ENCODE assay signal across 19 mouse cellular contexts in genomic region chr9:121405088-121405681, GRCm38 (mm10).
DNase-seq lines count a peak whose midpoint lies in the region; ATAC-seq and TF ChIP-seq lines count a peak whose summit lies in the region.
"Had no signal": no experiment of that assay in that cellular context is flagged by ENCODE, and none has a peak within 500 bp of the region (broad histone marks: within the 10 kb centered on the region; RNA-seq: fewer than 3 reads in every experiment).

No protein-coding gene starts in this region.

- H3K27me3 ChIP-seq in hindbrain, embryonic 14.5 days (ENCODE audit: control insufficient read depth, insufficient read depth, low read length) = no peaks in the 10 kb centered on the region
- H3K27me3 ChIP-seq in midbrain, postnatal 0 days (ENCODE audit: insufficient read depth, low read length) = no peaks in the 10 kb centered on the region
- H3K27me3 ChIP-seq in embryonic facial prominence, embryonic 10.5 days (replicated peaks; ENCODE audit: low read depth, poor library complexity, severe bottlenecking) = no peaks in the 10 kb centered on the region
- H3K27me3 ChIP-seq: heart, embryonic 12.5 days; neural tube, embryonic 12.5 days had no signal

- no peak for ATAC-seq in hindbrain, embryonic 14.5 days (ENCODE audit: low FRiP score)
- ATAC-seq in midbrain, postnatal 0 days (ENCODE audit: low FRiP score) = no peak

- H3K4me2 ChIP-seq in hindbrain, embryonic 14.5 days (replicated peaks) = peak overlapping the region; percentile 56
- peak overlapping the region; percentile 69 for H3K4me2 ChIP-seq in midbrain, postnatal 0 days (ENCODE audit: low read depth, low read length, poor library complexity, severe bottlenecking)
- H3K4me2 ChIP-seq: heart, embryonic 12.5 days had no signal

- intact Hi-C loops in left cerebral cortex, adult 2 months (cut with DNase I) = no loop called here

- no peaks in the 10 kb centered on the region for H3K9me3 ChIP-seq in hindbrain, embryonic 14.5 days (ENCODE audit: control insufficient read depth, low read length)
- H3K9me3 ChIP-seq in midbrain, postnatal 0 days (ENCODE audit: low read length) = no peaks in the 10 kb centered on the region
- no peaks in the 10 kb centered on the region for H3K9me3 ChIP-seq in embryonic facial prominence, embryonic 10.5 days
- H3K9me3 ChIP-seq: heart, embryonic 12.5 days; limb, embryonic 10.5 days; neural tube, embryonic 12.5 days had no signal

- peak; percentile 47 for DNase-seq in adrenal gland, postnatal 10 days
- no peak for DNase-seq in adrenal gland, postnatal 4 days (ENCODE audit: low spot score in 2 of 2)
- no peak for DNase-seq in left cerebral cortex, adult 2 months (ENCODE audit: extremely low spot score in 1 of 2, low spot score in 2 of 2)
- DNase-seq in left cerebral cortex, adult 18-20 months (ENCODE audit: low spot score in 2 of 2) = no peak
- DNase-seq in hindbrain, embryonic 14.5 days (ENCODE audit: low spot score) = no peak
- DNase-seq in midbrain, postnatal 0 days (ENCODE audit: low spot score) = no peak
- DNase-seq in gastrocnemius, postnatal 25 days = no peak
- DNase-seq in embryonic facial prominence, embryonic 10.5 days (ENCODE audit: low spot score) = no peak
- DNase-seq: cerebellum, adult 11 months; gastrocnemius, postnatal 14 days; heart, postnatal 4 days; kidney, postnatal 4 days; layer of hippocampus, postnatal 36 days; retina, postnatal 1 day; spleen, adult 18-20 months; thymus, postnatal 25 days had no signal

- 98% methylated on average over 8 of the region's 8 CpGs for WGBS in hindbrain, embryonic 14.5 days
- WGBS in midbrain, postnatal 0 days = 97% methylated on average over 8 of the region's 8 CpGs
- 94% methylated on average over 8 of the region's 8 CpGs for WGBS in embryonic facial prominence, embryonic 10.5 days

- TF ChIP-seq CTCF in left cerebral cortex, adult 2 months (IDR thresholded peaks at IDR 0.05) = no peak
- no peak for TF ChIP-seq CTCF in midbrain, postnatal 0 days (IDR thresholded peaks at IDR 0.05)

- peak overlapping the region; percentile 55 for H3K4me3 ChIP-seq in left cerebral cortex, adult 2 months
- H3K4me3 ChIP-seq in hindbrain, embryonic 14.5 days (replicated peaks; ENCODE audit: low read length) = no peak overlapping the region
- peak overlapping the region; percentile 44; the same call in 1 of the 2 replicates for H3K4me3 ChIP-seq in midbrain, postnatal 0 days (ENCODE audit: low read depth, low read length)
- H3K4me3 ChIP-seq in embryonic facial prominence, embryonic 10.5 days = no peak overlapping the region
- H3K4me3 ChIP-seq: heart, embryonic 12.5 days; limb, embryonic 10.5 days; neural tube, embryonic 12.5 days had no signal

- H3K9ac ChIP-seq in hindbrain, embryonic 14.5 days = no peak overlapping the region
- no peak overlapping the region for H3K9ac ChIP-seq in midbrain, postnatal 0 days (replicated peaks; ENCODE audit: low read length, poor library complexity, severe bottlenecking)
- H3K9ac ChIP-seq: heart, embryonic 12.5 days had no signal

- H3K27ac ChIP-seq in left cerebral cortex, adult 2 months = no peak overlapping the region
- H3K27ac ChIP-seq in hindbrain, embryonic 14.5 days = no peak overlapping the region
- no peak overlapping the region for H3K27ac ChIP-seq in midbrain, postnatal 0 days (ENCODE audit: low read depth, low read length)
- H3K27ac ChIP-seq in embryonic facial prominence, embryonic 10.5 days (replicated peaks) = no peak overlapping the region
- H3K27ac ChIP-seq: limb, embryonic 10.5 days; neural tube, embryonic 12.5 days had no signal

- peaks cover 12% of the 10 kb centered on the region; the same call in 1 of the 2 replicates for H3K4me1 ChIP-seq in hindbrain, embryonic 14.5 days (replicated peaks; ENCODE audit: control insufficient read depth, insufficient read depth, low read length)
- 0 out of 2 replicates have a peak, but pooled peaks cover 9% of the 10 kb centered on the region for H3K4me1 ChIP-seq in midbrain, postnatal 0 days (ENCODE audit: insufficient read depth, low read length)
- H3K4me1 ChIP-seq in embryonic facial prominence, embryonic 10.5 days = peaks cover 17% of the 10 kb centered on the region

- H3K36me3 ChIP-seq in hindbrain, embryonic 14.5 days (replicated peaks; ENCODE audit: control insufficient read depth, insufficient read depth) = no peaks in the 10 kb centered on the region
- no peaks in the 10 kb centered on the region for H3K36me3 ChIP-seq in midbrain, postnatal 0 days (ENCODE audit: insufficient read depth, low read length)
- H3K36me3 ChIP-seq in embryonic facial prominence, embryonic 10.5 days (replicated peaks) = no peaks in the 10 kb centered on the region
- H3K36me3 ChIP-seq: limb, embryonic 10.5 days; neural tube, embryonic 12.5 days had no signal

Comparison
In these comparisons a context has a peak if more than half of its experiments do, and no peak if none do; other contexts are left out.
1. H3K4me3 ChIP-seq: peak in left cerebral cortex, adult 2 months (single experiment) and midbrain, postnatal 0 days (single experiment); none in hindbrain, embryonic 14.5 days (single experiment) and embryonic facial prominence, embryonic 10.5 days (single experiment).